Mouse (Mus musculus) layer of hippocampus, adult 11-12 months (tissue): ENCODE measurements around the gene Slc7a3.
"Not testable (repeated sequence)": the region's sequence is repeated elsewhere in the genome, so short reads cannot be mapped to it uniquely, and the experiment has no call there.

ENCODE experiments used
- DNase-seq: peaks from one replicate; pipeline ENCODE4 v3.0.0; 2022; ENCODE audit warnings: low spot score

Slc7a3 gene

DNA sequence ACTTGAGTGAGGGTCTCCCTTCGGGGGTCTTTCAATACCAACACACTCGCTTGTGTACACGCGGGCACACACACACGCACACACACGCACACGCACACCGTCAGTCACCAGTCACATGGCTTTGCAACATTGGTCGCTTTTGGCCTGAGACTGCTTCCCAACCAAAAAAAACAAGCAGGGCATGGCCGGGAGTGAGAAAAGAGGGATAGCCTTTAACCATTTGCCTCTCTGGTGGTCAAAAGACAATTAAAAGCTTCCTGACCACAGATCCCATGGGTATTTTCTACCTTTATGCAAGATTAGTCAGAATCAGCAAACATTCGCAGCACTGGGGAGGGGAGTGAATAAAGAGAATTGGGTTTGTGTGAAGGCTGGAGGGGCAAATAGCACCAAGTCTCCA is at the start of gene Slc7a3:
TSS of gene Slc7a3 (minus strand) at position 101 of the 400 bp plus-strand sequence.
- DNase-seq = no peak

DNA sequence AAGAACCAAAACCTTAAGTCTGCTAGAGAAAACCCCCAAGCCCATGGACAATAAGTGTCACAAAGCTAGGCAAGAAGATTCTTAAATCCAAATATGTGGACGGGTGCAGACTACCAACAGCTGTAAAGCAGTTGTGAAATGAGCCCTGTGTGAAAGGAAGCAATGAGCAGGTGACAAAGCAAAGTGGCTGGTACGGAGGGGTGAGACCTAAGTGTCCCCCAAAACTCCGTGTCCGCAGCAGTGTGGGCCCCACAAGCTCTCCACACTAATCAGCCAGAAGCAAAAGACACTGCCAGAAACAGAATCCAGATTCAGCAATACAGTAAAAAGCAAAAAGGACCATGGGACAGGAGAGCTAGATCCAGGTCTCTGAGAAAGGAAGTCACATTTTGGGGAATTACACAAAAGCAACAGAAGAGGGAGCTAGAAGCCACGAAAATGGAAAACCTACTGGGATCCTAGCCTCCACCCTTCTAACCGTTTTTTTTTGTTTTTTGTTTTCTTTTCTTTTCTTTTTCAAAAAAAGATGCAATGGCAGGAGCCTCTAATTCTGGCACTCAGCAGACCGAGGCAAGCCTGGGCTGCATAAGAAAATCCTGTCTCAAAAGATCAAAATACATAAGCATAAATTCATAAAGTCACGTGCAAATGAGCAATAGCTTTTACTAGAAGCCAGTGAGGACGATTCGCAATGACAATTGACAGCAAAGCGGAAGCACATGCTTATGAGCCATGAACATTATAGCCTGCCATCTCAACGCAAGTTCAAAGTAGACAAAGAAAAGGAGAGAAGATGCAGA is 46.4 kb upstream of the Slc7a3 start:
- peak; percentile 27 for DNase-seq

DNA sequence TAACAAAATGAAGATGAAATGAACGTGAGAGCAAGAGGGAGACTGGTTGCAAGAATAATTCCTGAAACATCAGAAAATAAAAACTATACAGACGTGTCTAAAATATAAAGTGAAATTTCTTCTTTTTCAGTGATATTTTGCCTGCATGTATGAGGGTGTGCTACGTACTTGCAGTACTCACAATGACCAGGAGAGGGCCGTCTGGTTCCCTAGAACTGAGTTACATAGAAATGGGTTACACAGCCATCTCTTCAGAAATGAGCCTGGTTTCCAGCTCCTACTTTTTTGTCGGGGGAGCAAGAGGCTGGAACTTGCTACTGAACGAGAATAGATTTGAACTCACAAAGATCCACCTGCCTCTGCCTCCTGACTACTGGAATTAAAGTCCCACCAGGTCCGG is 45.2 kb upstream of the Slc7a3 start:
- DNase-seq = peak; percentile 79

DNA sequence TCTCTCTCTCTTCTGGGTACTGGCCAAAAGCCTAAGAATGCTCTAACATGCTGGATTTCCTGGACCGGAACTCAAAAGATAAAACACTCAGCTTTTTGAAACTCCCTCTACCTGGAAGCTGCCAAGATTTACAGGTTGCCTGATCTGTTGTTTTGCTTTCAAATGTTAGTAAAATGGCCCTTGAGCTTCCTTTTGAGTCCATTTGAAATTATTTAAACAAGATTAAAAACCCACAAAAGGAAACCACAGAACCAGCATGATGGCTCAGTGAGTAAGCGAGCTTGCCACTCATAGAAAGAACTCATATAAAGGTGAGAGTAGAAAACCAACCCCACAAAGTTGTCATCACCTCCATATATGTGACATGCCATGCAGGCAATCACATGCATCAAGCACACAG is 42.7 kb upstream of the Slc7a3 start:
- no peak for DNase-seq

DNA sequence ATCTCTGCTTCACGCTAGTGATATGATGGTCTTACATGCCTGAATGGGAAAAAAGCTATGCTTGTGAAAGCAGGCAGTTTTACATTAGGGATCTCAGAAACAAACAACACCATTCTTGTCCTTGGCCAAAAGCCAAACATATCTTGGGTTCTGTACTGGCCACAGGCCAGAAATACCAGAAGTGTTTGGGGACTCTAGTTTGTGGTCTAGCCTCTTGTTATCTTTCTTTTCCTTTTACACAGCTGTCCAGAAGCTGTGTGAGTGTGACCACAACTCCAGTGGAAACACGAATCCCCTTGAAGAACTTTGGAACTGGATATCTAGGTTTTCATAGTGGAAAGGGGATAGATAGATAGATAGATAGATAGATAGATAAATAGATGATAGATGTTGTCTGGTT is 41.2 kb upstream of the Slc7a3 start:
- no peak for DNase-seq

DNA sequence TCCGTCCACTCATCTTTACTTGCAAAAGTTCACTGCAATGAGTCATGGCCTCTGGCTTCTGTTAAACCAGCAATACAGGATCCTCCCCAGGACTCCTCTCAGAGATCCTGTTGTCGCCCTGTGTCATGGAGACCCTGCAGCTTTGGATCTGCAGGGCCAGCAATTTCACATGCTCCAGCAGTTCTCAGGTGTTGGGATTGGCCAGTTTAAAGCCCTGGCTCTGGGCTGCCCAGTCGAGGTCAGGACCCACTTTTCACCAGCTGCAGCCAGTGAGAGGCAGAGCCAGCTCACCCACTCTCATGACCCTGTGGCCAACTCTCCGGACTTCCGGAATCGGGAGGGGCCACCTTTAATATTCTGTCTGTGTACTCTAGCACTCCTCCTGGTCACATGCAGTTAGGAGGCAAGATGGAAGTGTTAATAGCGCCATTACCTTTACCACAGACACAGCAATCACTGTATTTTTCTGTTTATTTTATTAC is 40.7 kb upstream of the Slc7a3 start:
- DNase-seq = no peak

DNA sequence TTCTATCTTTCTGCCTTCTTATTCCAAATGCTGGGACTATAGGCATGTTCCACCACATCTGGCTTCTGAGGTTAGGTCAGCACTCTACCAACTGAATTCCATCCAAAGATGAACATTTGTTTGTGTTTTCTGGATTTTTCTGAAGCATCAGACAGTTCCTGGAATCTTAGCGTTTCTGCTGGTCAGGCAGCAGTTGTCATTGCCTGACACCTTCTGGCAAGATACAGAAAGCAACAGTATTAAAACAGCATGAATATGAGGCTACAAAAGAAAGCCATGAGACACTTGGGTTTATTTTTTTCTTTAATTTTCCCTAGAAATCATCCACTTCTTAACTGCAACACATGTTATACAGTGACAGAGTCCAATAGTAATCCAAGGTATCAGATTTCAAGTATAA is 34.7 kb upstream of the Slc7a3 start:
- no peak for DNase-seq

DNA sequence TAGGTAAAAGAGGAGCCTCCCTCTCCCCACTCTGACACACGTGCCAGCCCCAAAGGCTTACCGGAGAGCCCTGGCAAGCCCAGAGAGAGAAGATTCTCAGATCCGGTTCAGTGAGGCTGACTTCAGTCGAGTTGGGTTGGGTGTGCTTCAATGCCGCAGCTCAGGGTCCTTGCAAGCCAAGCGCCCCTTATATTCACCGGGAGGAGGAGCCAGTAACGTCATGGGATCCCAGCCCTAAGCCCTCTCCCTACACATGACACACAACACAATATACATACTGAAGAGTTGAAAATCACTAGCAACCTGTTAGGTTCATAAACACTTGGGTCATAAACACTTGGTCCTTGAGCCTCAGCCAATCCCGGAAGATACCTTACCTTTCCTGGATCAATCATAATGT is 609 bp downstream of the Slc7a3 start:
- DNase-seq = not testable (repeated sequence)

DNA sequence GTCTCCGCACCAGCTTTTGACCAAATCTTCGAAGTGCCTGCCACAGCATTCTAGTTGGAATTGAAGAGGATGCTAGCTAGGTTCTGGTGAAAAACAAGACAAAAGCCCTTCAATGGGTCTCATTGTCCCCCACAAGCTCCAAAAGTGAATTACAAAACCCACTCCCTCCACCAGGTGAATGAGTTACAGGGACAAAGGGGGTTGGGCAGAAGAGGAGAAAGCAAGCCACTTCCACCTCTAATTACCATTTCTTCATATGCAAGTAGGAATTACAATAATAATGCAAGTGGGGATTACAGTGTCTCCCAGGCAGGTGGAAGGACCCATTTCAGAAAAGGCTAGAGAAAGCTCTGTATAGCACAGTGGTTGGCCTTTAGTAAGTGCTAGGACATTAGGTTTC is 1.6 kb downstream of the Slc7a3 start:
- DNase-seq = no peak

DNA sequence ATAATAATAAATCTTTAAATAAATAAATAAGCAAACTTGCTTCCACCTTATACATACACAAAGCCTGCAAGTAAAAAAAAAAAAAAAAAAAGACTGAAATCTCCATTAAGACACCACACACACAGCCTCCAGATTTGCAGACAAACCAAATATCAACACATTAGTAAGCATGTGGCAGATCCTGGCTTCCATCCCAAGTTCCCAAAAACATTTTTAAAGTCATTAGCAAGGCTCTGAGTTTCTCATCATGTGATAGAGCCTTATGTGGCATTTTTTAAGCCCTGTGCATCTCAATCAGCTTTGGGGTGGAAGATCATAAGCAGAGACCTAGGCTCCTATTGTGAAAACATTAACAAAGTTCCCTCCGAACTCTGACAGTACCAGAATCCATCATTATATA is 20.6 kb downstream of the Slc7a3 start:
- DNase-seq = no peak

DNA sequence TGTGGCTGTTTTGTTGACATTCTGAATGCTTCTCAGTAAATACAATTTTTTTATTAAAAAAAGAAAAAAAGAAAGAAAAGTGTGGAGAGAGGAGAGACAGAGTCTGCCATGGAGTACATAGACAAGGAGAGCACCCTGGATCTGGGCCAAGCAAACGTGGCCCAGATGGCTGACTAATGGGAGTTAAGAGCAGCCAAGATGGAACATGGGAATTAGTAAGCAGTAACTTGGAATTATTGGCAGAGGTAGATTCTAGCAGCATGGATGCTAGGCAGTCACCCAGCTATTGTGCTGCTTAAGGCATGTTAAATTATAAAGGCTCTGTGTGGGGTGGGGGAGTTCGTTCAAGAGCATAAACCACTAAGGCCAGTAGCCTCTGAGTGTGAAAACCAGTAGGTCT is 22.3 kb downstream of the Slc7a3 start:
- DNase-seq = no peak

DNA sequence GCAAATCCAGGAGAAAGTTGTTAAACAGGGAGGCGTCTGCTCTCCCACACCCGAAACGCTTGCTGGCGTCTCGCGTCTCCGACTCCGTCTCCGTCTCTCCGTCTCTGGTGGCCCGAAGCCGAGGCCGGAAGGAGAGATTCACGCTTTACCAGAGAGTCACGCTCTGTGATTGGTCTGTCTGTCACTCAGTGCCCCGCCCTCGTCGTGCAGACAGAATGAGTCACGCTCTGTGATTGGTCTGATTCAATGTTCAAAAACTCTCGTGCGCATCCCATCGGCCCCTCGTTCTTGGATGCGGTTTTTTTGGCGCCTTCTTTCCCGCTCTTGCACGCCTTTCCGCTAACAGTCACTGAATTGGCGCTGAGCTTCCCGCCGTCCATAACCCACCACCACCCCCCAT is 26.3 kb downstream of the Slc7a3 start, which contains the start of gene Tex11:
TSS of gene Tex11 (minus strand) at position 127 of the 400 bp plus-strand sequence.
- DNase-seq = no peak
